Mouse (Mus musculus) heart, embryonic 12.5 days (tissue): ENCODE measurements at regions not wholly inside any gene's neighbourhood (a gene's known extent, or its start where the extent isn't known, plus 50 kb on each side); places are given as distances from the start of the nearest gene placed in this dataset.

Experiments used
- ATAC-seq: fragments of 200-750 bp; cut with Nextera tagmentation; 2 replicates; pipeline ENCODE4 v1.8.0; 2017; ENCODE audit warnings: moderate TSS enrichment, moderate library complexity; ENCODE audit not compliant: insufficient number of reproducible peaks, low FRiP score
- H3K27ac ChIP-seq: fragments of 300-500 bp; sonication (generic); 2 replicates; pipeline ENCODE4 v1.5.1; 2016; ENCODE audit warnings: mild to moderate bottlenecking, moderate library complexity; ENCODE audit not compliant: poor library complexity, severe bottlenecking
- H3K27me3 ChIP-seq: fragments of 300-500 bp; sonication (generic); replicated peaks from 2 replicates; pipeline ENCODE4 v1.6.1; 2016; ENCODE audit warnings: mild to moderate bottlenecking, moderate library complexity
- H3K36me3 ChIP-seq: fragments of 300-500 bp; sonication (generic); 2 replicates; pipeline ENCODE4 v1.6.1; 2016; ENCODE audit warnings: mild to moderate bottlenecking, moderate library complexity
- H3K4me1 ChIP-seq: fragments of 300-500 bp; sonication (generic); replicated peaks from 2 replicates; pipeline ENCODE4 v1.6.1; 2016; ENCODE audit warnings: mild to moderate bottlenecking
- H3K4me2 ChIP-seq: fragments of 300-500 bp; sonication (generic); 2 replicates; pipeline ENCODE4 v1.6.1; 2016; ENCODE audit warnings: mild to moderate bottlenecking, moderate library complexity
- H3K4me3 ChIP-seq: fragments of 300-500 bp; sonication (generic); 2 replicates; pipeline ENCODE4 v1.5.1; 2016; ENCODE audit warnings: mild to moderate bottlenecking
- H3K9ac ChIP-seq: fragments of 300-500 bp; sonication (generic); 2 replicates; pipeline ENCODE4 v1.6.1; 2016; ENCODE audit warnings: mild to moderate bottlenecking, moderate library complexity
- H3K9me3 ChIP-seq: fragments of 300-500 bp; sonication (generic); replicated peaks from 2 replicates; pipeline ENCODE4 v1.6.1; 2016; ENCODE audit warnings: mild to moderate bottlenecking, moderate library complexity
- WGBS: fragments of 180-500 bp; shearing (Covaris S2); methylation state at CpG from one replicate; pipeline ENCODE4 v1.1.7; 2016; 5-methylcytosine and 5-hydroxymethylcytosine counted together

- H3K9me3 ChIP-seq: no peaks in the 10 kb centered on the region
- WGBS: 38% methylated on average over 1 of the region's 1 CpGs
- H3K4me2 ChIP-seq: no peak overlapping the region
- H3K4me3 ChIP-seq: no peak overlapping the region
- no peaks in the 10 kb centered on the region for H3K27me3 ChIP-seq
- H3K4me1 ChIP-seq: no peaks in the 10 kb centered on the region
- no peak overlapping the region for H3K9ac ChIP-seq
- H3K27ac ChIP-seq: no peak overlapping the region
- no peak for ATAC-seq
- H3K36me3 ChIP-seq: no peaks in the 10 kb centered on the region
Observed at GRCm38 (mm10) chr3:114789082-114789481, 114.8 kb upstream of the Olfm3 start.

- no peaks in the 10 kb centered on the region for H3K4me1 ChIP-seq
- H3K36me3 ChIP-seq: no peaks in the 10 kb centered on the region
- 0% methylated on average over 2 of the region's 2 CpGs for WGBS
- no peak overlapping the region for H3K4me2 ChIP-seq
- H3K9me3 ChIP-seq: no peaks in the 10 kb centered on the region
- H3K9ac ChIP-seq: no peak overlapping the region
- no peak overlapping the region for H3K27ac ChIP-seq
- no peak overlapping the region for H3K4me3 ChIP-seq
- peak; percentile 22; the same call in 1 of the 2 replicates for ATAC-seq
- H3K27me3 ChIP-seq: no peaks in the 10 kb centered on the region
Observed at GRCm38 (mm10) chr3:114790005-114790404, 113.9 kb upstream of the Olfm3 start.

- Histone ChIP-seq H3K4me2 (no peak overlapping the region), H3K36me3 (no peaks in the 10 kb centered on the region), H3K27me3 (no peaks in the 10 kb centered on the region), H3K4me3 (no peak overlapping the region), H3K27ac (no peak overlapping the region), H3K9me3 (no peaks in the 10 kb centered on the region), H3K9ac (no peak overlapping the region), H3K4me1 (no peaks in the 10 kb centered on the region)
- WGBS: 68% methylated on average over 2 of the region's 2 CpGs
- no peak for ATAC-seq
Observed at GRCm38 (mm10) chr3:114833120-114833519, 70.8 kb upstream of the Olfm3 start.
